Mouse (Mus musculus): ENCODE results near the gene Clip4. TPM values are rescaled to one million over a fixed set of nuclear protein-coding genes. Genes with fewer than 3 reads are reported as not detected.

Gene Clip4
- polyA plus RNA-seq, 1 experiment from 2014 or later = 35.4 TPM

DNA sequence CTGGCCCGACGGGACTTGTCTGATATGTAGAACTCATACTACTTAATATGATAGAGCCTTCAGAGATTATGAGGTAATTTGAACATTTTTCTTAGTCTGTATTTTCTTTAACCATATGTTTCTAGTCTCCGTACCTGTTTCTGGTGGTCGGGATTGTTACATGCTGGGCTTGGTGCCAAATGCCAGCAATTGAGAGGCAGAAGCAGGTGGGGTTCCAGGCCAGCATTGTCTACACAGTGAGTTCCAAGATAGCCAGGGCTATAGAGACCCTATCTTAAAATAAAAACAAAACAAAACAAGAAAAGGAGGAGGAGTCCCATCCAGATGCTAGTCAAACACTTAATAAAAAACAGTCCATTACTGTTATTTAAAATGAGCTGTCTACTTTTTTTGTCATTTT, 23.3 kb downstream of the Clip4 start:
- Histone ChIP-seq H3K9me3 (replicated peaks) (no peaks in the 10 kb centered on the region), H3K27me3 (no peaks in the 10 kb centered on the region), H3K4me2 (no peak overlapping the region), H3K36me3 (peaks cover 20% of the 10 kb centered on the region), H3K27ac (no peak overlapping the region), H3K4me3 (no peak overlapping the region), H3K4me1 (replicated peaks) (no peaks in the 10 kb centered on the region), H3K9ac (no peak overlapping the region)
- ATAC-seq (replicated peaks; ENCODE audit: insufficient number of reproducible peaks, insufficient read depth, low FRiP score, low read depth) = no peak
- 49% methylated on average over 4 of the region's 4 CpGs for WGBS

DNA sequence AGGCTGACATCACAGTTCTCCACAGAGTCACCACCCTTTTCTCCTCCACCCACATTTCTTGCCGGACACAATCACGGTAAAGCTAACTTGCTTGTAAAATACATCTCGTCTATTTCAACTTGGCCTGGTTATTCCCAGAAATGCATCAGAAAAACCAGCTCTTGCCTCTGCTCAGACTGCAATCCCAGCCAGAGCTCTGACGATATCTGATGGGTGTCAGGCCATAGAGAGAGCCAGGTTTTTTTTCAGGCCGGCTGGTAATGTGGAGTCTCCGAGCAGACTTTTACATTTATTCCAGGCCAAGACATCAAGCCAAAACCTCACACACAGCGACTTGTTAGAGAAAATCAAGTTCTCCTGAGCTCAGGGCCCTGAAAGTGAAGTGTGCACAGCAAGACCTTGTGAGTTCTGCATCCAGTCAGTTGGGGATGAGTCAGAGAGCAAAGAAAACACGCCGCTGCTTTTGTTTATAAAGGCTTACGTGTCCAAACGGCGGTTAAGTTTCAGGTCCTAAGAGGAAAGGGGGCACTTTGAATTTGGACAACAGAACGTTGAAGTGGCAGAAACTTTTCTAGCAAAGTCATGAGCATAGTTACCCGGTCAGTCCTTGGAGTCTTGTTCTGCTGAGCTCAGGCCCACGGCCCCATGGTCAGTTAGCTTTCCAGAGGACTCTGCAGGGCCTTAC, 27.4 kb downstream of the Clip4 start:
- Histone ChIP-seq H3K9ac (no peak overlapping the region), H3K9me3 (replicated peaks) (no peaks in the 10 kb centered on the region), H3K4me2 (no peak overlapping the region), H3K27ac (peak overlapping the region; percentile 55), H3K4me1 (replicated peaks) (no peaks in the 10 kb centered on the region), H3K4me3 (no peak overlapping the region), H3K36me3 (peaks cover 27% of the 10 kb centered on the region), H3K27me3 (no peaks in the 10 kb centered on the region)
- 63% methylated on average over 15 of the region's 15 CpGs for WGBS
- ATAC-seq (replicated peaks; ENCODE audit: insufficient number of reproducible peaks, insufficient read depth, low FRiP score, low read depth) = peak; percentile 43; the same call in 1 of the 2 replicates

GRCm38 (mm10) chr17:71803456-71803855, 35.2 kb downstream of the Clip4 start:
- ATAC-seq (replicated peaks; ENCODE audit: insufficient number of reproducible peaks, insufficient read depth, low FRiP score, low read depth) = no peak
- H3K27ac ChIP-seq = no peak overlapping the region
- H3K36me3 ChIP-seq = peaks cover 56% of the 10 kb centered on the region
- 90% methylated on average over 6 of the region's 6 CpGs for WGBS
- no peak overlapping the region for H3K4me3 ChIP-seq
- no peaks in the 10 kb centered on the region for H3K27me3 ChIP-seq
- no peak overlapping the region for H3K4me2 ChIP-seq
- no peaks in the 10 kb centered on the region for H3K4me1 ChIP-seq (replicated peaks)
- H3K9ac ChIP-seq = no peak overlapping the region
- no peaks in the 10 kb centered on the region for H3K9me3 ChIP-seq (replicated peaks)

DNA sequence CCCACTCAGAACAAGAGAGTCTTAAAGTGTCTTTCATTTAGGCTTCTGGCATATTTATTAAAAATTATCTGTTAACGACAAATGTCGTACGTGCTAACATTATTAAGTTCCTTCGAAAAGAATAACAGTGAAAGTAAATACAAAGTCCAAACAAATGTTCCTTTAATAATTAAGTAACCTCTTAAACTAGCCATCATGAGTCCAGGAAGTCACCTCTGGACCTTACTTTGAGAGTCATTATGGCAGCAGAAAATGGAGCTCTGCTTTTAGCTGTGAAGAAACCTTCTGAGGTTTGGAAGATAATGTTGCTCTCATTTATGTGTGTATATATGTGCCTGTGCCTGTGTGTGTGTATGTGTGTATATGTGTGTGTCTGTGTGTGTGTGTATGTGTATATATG, 35.6 kb downstream of the Clip4 start:
- no peak for ATAC-seq (replicated peaks; ENCODE audit: insufficient number of reproducible peaks, insufficient read depth, low FRiP score, low read depth)
- H3K36me3 ChIP-seq = peaks cover 56% of the 10 kb centered on the region
- no peak overlapping the region for H3K9ac ChIP-seq
- no peaks in the 10 kb centered on the region for H3K4me1 ChIP-seq (replicated peaks)
- H3K9me3 ChIP-seq (replicated peaks) = no peaks in the 10 kb centered on the region
- H3K4me3 ChIP-seq = no peak overlapping the region
- 88% methylated on average over 4 of the region's 4 CpGs for WGBS
- H3K27me3 ChIP-seq = no peaks in the 10 kb centered on the region
- no peak overlapping the region for H3K27ac ChIP-seq
- H3K4me2 ChIP-seq = no peak overlapping the region

DNA sequence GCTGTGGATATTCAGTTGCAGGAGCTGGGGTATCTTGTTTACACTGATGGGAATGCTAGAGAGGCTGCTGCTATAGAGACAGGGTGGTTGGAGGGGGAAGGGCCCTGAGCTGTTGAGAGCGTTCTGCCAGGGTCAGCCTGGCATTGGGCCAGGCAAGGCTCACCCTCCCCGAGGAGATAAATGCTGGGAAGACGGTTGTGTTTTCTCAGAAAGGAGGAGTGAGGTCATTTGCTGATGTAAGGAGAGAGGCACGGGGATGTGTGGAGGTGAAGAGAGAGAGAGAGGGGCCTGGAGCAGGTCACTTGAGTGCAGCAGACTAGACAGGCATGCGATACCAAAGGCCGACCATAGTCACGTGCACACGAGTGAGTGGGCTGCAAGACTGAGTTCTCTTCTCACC, 42.8 kb downstream of the Clip4 start:
- Histone ChIP-seq H3K9me3 (replicated peaks) (no peaks in the 10 kb centered on the region), H3K27ac (peak overlapping the region; percentile 67), H3K4me2 (0 out of 2 replicates have a peak overlapping the region, but pooled peaks have one; percentile 5), H3K4me3 (no peak overlapping the region), H3K27me3 (no peaks in the 10 kb centered on the region), H3K9ac (no peak overlapping the region), H3K4me1 (replicated peaks) (peaks cover 26% of the 10 kb centered on the region), H3K36me3 (peaks cover 14% of the 10 kb centered on the region)
- 17% methylated on average over 8 of the region's 8 CpGs for WGBS
- ATAC-seq (replicated peaks; ENCODE audit: insufficient number of reproducible peaks, insufficient read depth, low FRiP score, low read depth) = peak; percentile 90

- Histone ChIP-seq H3K4me2 (no peak overlapping the region), H3K36me3 (peaks cover 8% of the 10 kb centered on the region; the same call in 1 of the 2 replicates), H3K9ac (no peak overlapping the region), H3K4me1 (replicated peaks) (peaks cover 13% of the 10 kb centered on the region), H3K27ac (no peak overlapping the region), H3K9me3 (replicated peaks) (no peaks in the 10 kb centered on the region), H3K4me3 (no peak overlapping the region), H3K27me3 (no peaks in the 10 kb centered on the region)
- 87% methylated on average over 8 of the region's 8 CpGs for WGBS
- ATAC-seq (replicated peaks; ENCODE audit: insufficient number of reproducible peaks, insufficient read depth, low FRiP score, low read depth) = no peak
Measured at GRCm38 (mm10) chr17:71816136-71816864, 48.0 kb downstream of the Clip4 start.

GRCm38 (mm10) chr17:71823622-71824306, 55.5 kb downstream of the Clip4 start:
- 77% methylated on average over 8 of the region's 8 CpGs for WGBS
- Histone ChIP-seq H3K4me3 (no peak overlapping the region), H3K9ac (no peak overlapping the region), H3K27me3 (no peaks in the 10 kb centered on the region), H3K36me3 (peaks cover 17% of the 10 kb centered on the region), H3K4me1 (replicated peaks) (peaks cover 12% of the 10 kb centered on the region), H3K4me2 (no peak overlapping the region), H3K9me3 (replicated peaks) (no peaks in the 10 kb centered on the region), H3K27ac (no peak overlapping the region)
- ATAC-seq (replicated peaks; ENCODE audit: insufficient number of reproducible peaks, insufficient read depth, low FRiP score, low read depth) = no peak

- Histone ChIP-seq H3K4me2 (no peak overlapping the region), H3K36me3 (peaks cover 20% of the 10 kb centered on the region), H3K27ac (peak overlapping the region; percentile 39), H3K27me3 (no peaks in the 10 kb centered on the region), H3K4me1 (replicated peaks) (peaks cover 12% of the 10 kb centered on the region), H3K4me3 (no peak overlapping the region), H3K9ac (no peak overlapping the region), H3K9me3 (replicated peaks) (no peaks in the 10 kb centered on the region)
- ATAC-seq (replicated peaks; ENCODE audit: insufficient number of reproducible peaks, insufficient read depth, low FRiP score, low read depth) = no peak
- WGBS = 31% methylated on average over 3 of the region's 3 CpGs
Measured at GRCm38 (mm10) chr17:71826603-71827002, 58.3 kb downstream of the Clip4 start.

- 58% methylated on average over 8 of the region's 8 CpGs for WGBS
- no peaks in the 10 kb centered on the region for H3K9me3 ChIP-seq (replicated peaks)
- no peak for ATAC-seq (replicated peaks; ENCODE audit: insufficient number of reproducible peaks, insufficient read depth, low FRiP score, low read depth)
- H3K4me1 ChIP-seq (replicated peaks) = peaks cover 12% of the 10 kb centered on the region
- peaks cover 20% of the 10 kb centered on the region for H3K36me3 ChIP-seq
- H3K27me3 ChIP-seq = no peaks in the 10 kb centered on the region
- no peak overlapping the region for H3K27ac ChIP-seq
- no peak overlapping the region for H3K4me3 ChIP-seq
- no peak overlapping the region for H3K4me2 ChIP-seq
- no peak overlapping the region for H3K9ac ChIP-seq
Measured at GRCm38 (mm10) chr17:71827627-71828026, 59.4 kb downstream of the Clip4 start.

DNA sequence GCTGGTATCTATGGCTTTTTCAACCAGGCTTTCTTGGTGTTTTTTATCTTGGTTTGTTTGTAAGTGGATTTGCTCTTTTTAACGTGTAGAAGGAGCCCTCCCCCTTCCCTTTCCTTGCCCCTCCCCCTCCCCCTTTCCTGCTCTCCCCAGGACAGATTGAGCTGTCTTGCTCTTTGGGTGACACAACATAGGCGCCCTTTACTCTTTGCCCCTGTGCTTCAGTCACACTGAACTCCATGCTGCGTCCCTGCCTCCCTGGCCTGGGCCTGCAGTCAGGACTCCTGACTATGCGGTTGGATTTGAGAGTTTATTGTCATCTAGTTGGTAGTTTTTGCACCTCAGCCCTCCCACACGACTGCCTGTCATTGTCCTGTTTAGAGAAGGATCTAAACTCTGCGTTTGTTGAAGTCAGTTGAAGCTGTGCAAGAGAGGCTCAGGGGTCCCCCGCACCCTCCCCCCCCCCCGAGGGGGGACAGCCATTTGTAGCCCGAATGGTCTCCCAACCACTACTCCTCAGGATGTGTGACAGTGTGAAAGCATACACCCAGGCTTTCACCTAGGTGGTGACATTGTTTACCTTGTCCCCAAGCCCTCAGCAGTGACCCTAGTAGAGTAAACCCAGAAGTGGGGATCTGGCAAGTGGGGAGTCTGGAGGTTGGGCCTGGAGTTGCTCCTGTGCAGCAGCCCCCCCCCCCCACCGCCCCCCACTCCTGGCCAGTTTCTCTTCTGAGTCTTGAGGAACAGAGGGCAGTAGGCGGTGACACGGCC, 60.6 kb downstream of the Clip4 start:
- WGBS = 58% methylated on average over 12 of the region's 12 CpGs
- Histone ChIP-seq H3K36me3 (peaks cover 20% of the 10 kb centered on the region), H3K4me3 (no peak overlapping the region), H3K9me3 (replicated peaks) (no peaks in the 10 kb centered on the region), H3K4me2 (no peak overlapping the region), H3K27me3 (no peaks in the 10 kb centered on the region), H3K4me1 (replicated peaks) (peaks cover 12% of the 10 kb centered on the region), H3K9ac (no peak overlapping the region), H3K27ac (no peak overlapping the region)
- ATAC-seq (replicated peaks; ENCODE audit: insufficient number of reproducible peaks, insufficient read depth, low FRiP score, low read depth) = no peak

DNA sequence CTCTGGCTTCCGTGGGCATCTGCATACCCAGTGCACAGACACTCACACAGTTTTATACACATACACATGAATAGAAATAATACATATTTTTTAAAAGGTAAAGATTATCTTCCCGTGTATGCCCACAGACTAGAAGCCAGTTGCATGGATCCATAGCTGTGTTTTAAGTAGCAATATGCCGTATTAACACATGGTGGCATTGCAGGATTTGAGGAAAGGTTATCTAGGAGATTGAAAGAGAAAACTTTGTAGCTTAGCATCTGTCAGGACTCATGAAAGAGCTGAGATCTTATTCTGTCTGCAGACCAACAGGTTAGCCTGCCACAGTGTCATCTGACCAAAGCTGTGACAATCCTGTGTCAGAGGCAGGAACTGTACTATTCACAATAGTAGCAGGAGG, 63.7 kb downstream of the Clip4 start:
- no peak overlapping the region for H3K4me2 ChIP-seq
- no peak for ATAC-seq (replicated peaks; ENCODE audit: insufficient number of reproducible peaks, insufficient read depth, low FRiP score, low read depth)
- H3K9ac ChIP-seq = no peak overlapping the region
- H3K9me3 ChIP-seq (replicated peaks) = no peaks in the 10 kb centered on the region
- WGBS = 82% methylated on average over 3 of the region's 3 CpGs
- peaks cover 4% of the 10 kb centered on the region; the same call in 1 of the 2 replicates for H3K4me1 ChIP-seq (replicated peaks)
- no peak overlapping the region for H3K27ac ChIP-seq
- H3K27me3 ChIP-seq = no peaks in the 10 kb centered on the region
- no peak overlapping the region for H3K4me3 ChIP-seq
- peaks cover 24% of the 10 kb centered on the region; the same call in 1 of the 2 replicates for H3K36me3 ChIP-seq
